ENCODE assay signal across 10 mouse cellular contexts in genomic region chr3:41198216-41198976, GRCm38 (mm10).
DNase-seq lines count a peak whose midpoint lies in the region; ATAC-seq and TF ChIP-seq lines count a peak whose summit lies in the region.
"Had no signal": no experiment of that assay in that cellular context is flagged by ENCODE, and none has a peak within 500 bp of the region (broad histone marks: within the 10 kb centered on the region; RNA-seq: fewer than 3 reads in every experiment).

No protein-coding gene starts in this region.

- no peaks in the 10 kb centered on the region for H3K9me3 ChIP-seq in heart, embryonic 11.5 days (replicated peaks; ENCODE audit: control insufficient read depth, low read length)

- no peak for TF ChIP-seq CTCF in cerebellum, adult 2 months (IDR thresholded peaks at IDR 0.05; ENCODE audit: borderline replicate concordance, insufficient read depth, low read depth, low read length)

- DNase-seq in layer of hippocampus, adult 11-12 months (ENCODE audit: low spot score): peak; percentile 28
- DNase-seq in layer of hippocampus, postnatal 36 days: no peak
- peak; percentile 71 to 90 for DNase-seq in cerebellum, adult 2 months
- peak; percentile 47 to 53 for DNase-seq in right cerebral cortex, adult 2 months (ENCODE audit: low spot score in 2 of 2)
- no peak for DNase-seq in lung, postnatal 10 days
- no peak for DNase-seq in c-Kit-positive CD71-positive TER-119-positive erythroid progenitor cells, embryonic 14.5 days (ENCODE audit: low spot score)

- 4% methylated on average over 15 of the region's 15 CpGs for WGBS in cerebellum, adult 2 months
- WGBS in heart, embryonic 11.5 days (ENCODE audit: insufficient replicate concordance): 67% methylated on average over 15 of the region's 15 CpGs

- H3K27me3 ChIP-seq in cerebellum, adult 2 months (ENCODE audit: control insufficient read depth, insufficient read depth, low read length): no peaks in the 10 kb centered on the region
- no peaks in the 10 kb centered on the region for H3K27me3 ChIP-seq in heart, embryonic 11.5 days (ENCODE audit: control insufficient read depth, insufficient read depth, low read length)

- H3K4me3 ChIP-seq in cerebellum, adult 2 months (replicated peaks; ENCODE audit: insufficient read depth, low read depth, low read length): no peak overlapping the region
- H3K4me3 ChIP-seq in heart, embryonic 11.5 days (ENCODE audit: low read depth, low read length): no peak overlapping the region
- H3K4me3 ChIP-seq: layer of hippocampus, adult 2 months had no signal

- H3K4me1 ChIP-seq in cerebellum, adult 2 months (ENCODE audit: control insufficient read depth, insufficient read depth, low read length): peaks cover 23% of the 10 kb centered on the region
- 0 out of 2 replicates have a peak, but pooled peaks cover 7% of the 10 kb centered on the region for H3K4me1 ChIP-seq in heart, embryonic 11.5 days (ENCODE audit: control insufficient read depth, insufficient read depth, low read length)

- TF ChIP-seq POLR2A in cerebellum, adult 2 months (IDR thresholded peaks at IDR 0.05; ENCODE audit: borderline replicate concordance, insufficient read depth, low read length): no peak

- no peak overlapping the region for H3K27ac ChIP-seq in cerebellum, adult 2 months (ENCODE audit: insufficient read depth, low read length)
- peak overlapping the region; percentile 47 for H3K27ac ChIP-seq in heart, embryonic 11.5 days (ENCODE audit: low read depth, low read length)
- H3K27ac ChIP-seq: layer of hippocampus, adult 2 months; macrophage had no signal

- no peak for ATAC-seq in heart, embryonic 11.5 days (replicated peaks; ENCODE audit: insufficient number of reproducible peaks, low FRiP score, low TSS enrichment)
- no peak for ATAC-seq in erythroid progenitor cell, adult 5-6 weeks (replicated peaks; ENCODE audit: low FRiP score, poor library complexity, severe bottlenecking)

- no peak overlapping the region for H3K4me2 ChIP-seq in heart, embryonic 11.5 days

- no peak overlapping the region for H3K9ac ChIP-seq in heart, embryonic 11.5 days (ENCODE audit: low read depth, low read length)

- no peaks in the 10 kb centered on the region for H3K36me3 ChIP-seq in heart, embryonic 11.5 days (ENCODE audit: control insufficient read depth, insufficient read depth, low read length)

Comparison
In these comparisons a context has a peak if more than half of its experiments do, and no peak if none do; other contexts are left out.
1. DNase-seq: peak in layer of hippocampus, adult 11-12 months (single experiment), cerebellum, adult 2 months (2 of 2) and right cerebral cortex, adult 2 months (2 of 2); none in layer of hippocampus, postnatal 36 days (0 of 2), lung, postnatal 10 days (single experiment) and c-Kit-positive CD71-positive TER-119-positive erythroid progenitor cells, embryonic 14.5 days (single experiment).